9 mouse cellular contexts compared by ENCODE assay signal in genomic region chr4:155012788-155013187, GRCm38 (mm10). TPM values are rescaled to one million over a fixed set of nuclear protein-coding genes. Genes with fewer than 3 reads are reported as not detected.
DNase-seq lines count a peak whose midpoint lies in the region; ATAC-seq lines count a peak whose summit lies in the region.
"Had no signal": no experiment of that assay in that cellular context is flagged by ENCODE, and none has a peak within 500 bp of the region (broad histone marks: within the 10 kb centered on the region; RNA-seq: fewer than 3 reads in every experiment).

No protein-coding gene starts in this region.

- no peak overlapping the region for H3K4me2 ChIP-seq in heart, embryonic 12.5 days
- H3K4me2 ChIP-seq: limb, embryonic 12.5 days had no signal

- no peaks in the 10 kb centered on the region for H3K4me1 ChIP-seq in heart, embryonic 12.5 days (replicated peaks)
- peaks cover 43% of the 10 kb centered on the region for H3K4me1 ChIP-seq in embryonic facial prominence, embryonic 10.5 days

- intact Hi-C loops in heart, postnatal 10 days (cut with DNase I), result no loop called here

- peak; percentile 91 for DNase-seq in heart, adult 11 months
- DNase-seq in adrenal gland, postnatal 25 days, result peak; percentile 64
- peak; percentile 80 for DNase-seq in embryonic facial prominence, embryonic 10.5 days (ENCODE audit: low spot score)
- peak; percentile 60 to 85 for DNase-seq in heart, postnatal 10 days
- peak; percentile 79 to 81 for DNase-seq in kidney, postnatal 4 days
- DNase-seq in right cerebral cortex, postnatal 25 days, result peak; percentile 49

- H3K36me3 ChIP-seq in heart, embryonic 12.5 days, result no peaks in the 10 kb centered on the region
- H3K36me3 ChIP-seq in embryonic facial prominence, embryonic 10.5 days (replicated peaks), result no peaks in the 10 kb centered on the region
- H3K36me3 ChIP-seq: limb, embryonic 12.5 days had no signal

- no peak overlapping the region for H3K9ac ChIP-seq in heart, embryonic 12.5 days
- H3K9ac ChIP-seq: limb, embryonic 12.5 days had no signal

- no peak overlapping the region for H3K4me3 ChIP-seq in heart, embryonic 12.5 days
- H3K4me3 ChIP-seq in embryonic facial prominence, embryonic 10.5 days, result no peak overlapping the region
- H3K4me3 ChIP-seq: limb, embryonic 12.5 days had no signal

- H3K27me3 ChIP-seq in heart, embryonic 12.5 days (replicated peaks), result peaks cover 60% of the 10 kb centered on the region
- H3K27me3 ChIP-seq in embryonic facial prominence, embryonic 10.5 days (replicated peaks; ENCODE audit: low read depth, poor library complexity, severe bottlenecking), result peaks cover 27% of the 10 kb centered on the region

- no peak overlapping the region for H3K27ac ChIP-seq in heart, embryonic 12.5 days (ENCODE audit: poor library complexity, severe bottlenecking)
- no peak overlapping the region for H3K27ac ChIP-seq in embryonic facial prominence, embryonic 10.5 days (replicated peaks)
- H3K27ac ChIP-seq: limb, embryonic 12.5 days had no signal

- no peak for ATAC-seq in heart, embryonic 12.5 days (ENCODE audit: insufficient number of reproducible peaks, low FRiP score)
- ATAC-seq in megakaryocyte, adult 5-6 weeks (ENCODE audit: poor library complexity, severe bottlenecking), result peak; percentile 92

- H3K9me3 ChIP-seq in heart, embryonic 12.5 days (replicated peaks), result no peaks in the 10 kb centered on the region
- no peaks in the 10 kb centered on the region for H3K9me3 ChIP-seq in embryonic facial prominence, embryonic 10.5 days
- H3K9me3 ChIP-seq: limb, embryonic 12.5 days had no signal

- WGBS in heart, embryonic 12.5 days, result 6% methylated on average over 4 of the region's 4 CpGs
- 5% methylated on average over 4 of the region's 4 CpGs for WGBS in embryonic facial prominence, embryonic 10.5 days

RNA-seq across cellular contexts. Expression of gene Plch2, which starts 43.8 kb away (rescaled TPM):
- 0.09 and 0.38 TPM in 2 replicates for polyA plus RNA-seq in heart, embryonic 12.5 days (2016; fragmentation: Nextera tagmentation; extraction: Ambion mirVana)
- total RNA-seq in adrenal gland, postnatal 25 days (2021), result 0.71 and 1.0 TPM in 2 replicates
- polyA plus RNA-seq in embryonic facial prominence, embryonic 10.5 days (2016; fragmentation: Nextera tagmentation; extraction: Ambion mirVana), result 2.0 and 3.5 TPM in 2 replicates
- total RNA-seq in heart, postnatal 10 days (2021), result not detected
- total RNA-seq in megakaryocyte, adult 5-6 weeks (2015), result not detected in 2 replicates
- total RNA-seq in megakaryocyte, adult 5-6 weeks (2017), result not detected in 2 replicates

RNA-seq across cellular contexts. Expression of gene Pank4, which starts 48.9 kb away (rescaled TPM):
- polyA plus RNA-seq in heart, embryonic 12.5 days (2016; fragmentation: Nextera tagmentation; extraction: Ambion mirVana), result 45.7 and 46.2 TPM in 2 replicates
- 33.6 and 33.8 TPM in 2 replicates for total RNA-seq in adrenal gland, postnatal 25 days (2021)
- polyA plus RNA-seq in embryonic facial prominence, embryonic 10.5 days (2016; fragmentation: Nextera tagmentation; extraction: Ambion mirVana), result 49.2 and 50.1 TPM in 2 replicates
- total RNA-seq in heart, postnatal 10 days (2021), result 10 to 100 TPM; 36.5 to 36.8 TPM
- 28.8 and 36.1 TPM in 2 replicates for total RNA-seq in megakaryocyte, adult 5-6 weeks (2015)
- 19.1 and 27.0 TPM in 2 replicates for total RNA-seq in megakaryocyte, adult 5-6 weeks (2017)

RNA-seq across cellular contexts. Expression of gene Hes5, which starts 52.1 kb away (rescaled TPM):
- 0.70 TPM in 1 of 2 replicates, not detected in the other for polyA plus RNA-seq in heart, embryonic 12.5 days (2016; fragmentation: Nextera tagmentation; extraction: Ambion mirVana)
- not detected in 2 replicates for total RNA-seq in adrenal gland, postnatal 25 days (2021)
- 84.4 and 151 TPM in 2 replicates for polyA plus RNA-seq in embryonic facial prominence, embryonic 10.5 days (2016; fragmentation: Nextera tagmentation; extraction: Ambion mirVana)
- not detected for total RNA-seq in heart, postnatal 10 days (2021)
- total RNA-seq in megakaryocyte, adult 5-6 weeks (2015), result 0.25 and 0.27 TPM in 2 replicates
- not detected in 2 replicates for total RNA-seq in megakaryocyte, adult 5-6 weeks (2017)

RNA-seq across cellular contexts. Expression of gene Pex10, which starts 54.0 kb away (rescaled TPM):
- 15.3 and 15.9 TPM in 2 replicates for polyA plus RNA-seq in heart, embryonic 12.5 days (2016; fragmentation: Nextera tagmentation; extraction: Ambion mirVana)
- 25.1 and 28.6 TPM in 2 replicates for total RNA-seq in adrenal gland, postnatal 25 days (2021)
- polyA plus RNA-seq in embryonic facial prominence, embryonic 10.5 days (2016; fragmentation: Nextera tagmentation; extraction: Ambion mirVana), result 19.0 and 22.2 TPM in 2 replicates
- total RNA-seq in heart, postnatal 10 days (2021), result 10 to 100 TPM; 18.4 to 23.7 TPM
- 3.7 and 4.3 TPM in 2 replicates for total RNA-seq in megakaryocyte, adult 5-6 weeks (2015)
- total RNA-seq in megakaryocyte, adult 5-6 weeks (2017), result 3.3 and 5.7 TPM in 2 replicates
